Mouse (Mus musculus) spleen, adult 2 months (tissue): Measurements from ENCODE around the gene Tmem132d.

Source experiments
- CTCF ChIP-seq: fragments of 200-500 bp; IDR thresholded peaks from 2 replicates; pipeline ENCODE4 v1.5.1; 2011; ENCODE audit warnings: mild to moderate bottlenecking, inconsistent platforms; ENCODE audit not compliant: insufficient read depth, insufficient read length, insufficient replicate concordance; ENCODE audit errors: extremely low read depth
- POLR2A ChIP-seq: fragments of 200-500 bp; IDR thresholded peaks from 2 replicates; pipeline ENCODE4 v1.6.1; 2011; ENCODE audit warnings: low read depth, low read length, inconsistent platforms

GRCm38 (mm10) chr5:128441121-128441520 lies 8.2 kb upstream of the Tmem132d start:
- TF ChIP-seq POLR2A (no peak), CTCF (no peak)
